Mouse (Mus musculus): ENCODE data around the gene Parvb.

DNA sequence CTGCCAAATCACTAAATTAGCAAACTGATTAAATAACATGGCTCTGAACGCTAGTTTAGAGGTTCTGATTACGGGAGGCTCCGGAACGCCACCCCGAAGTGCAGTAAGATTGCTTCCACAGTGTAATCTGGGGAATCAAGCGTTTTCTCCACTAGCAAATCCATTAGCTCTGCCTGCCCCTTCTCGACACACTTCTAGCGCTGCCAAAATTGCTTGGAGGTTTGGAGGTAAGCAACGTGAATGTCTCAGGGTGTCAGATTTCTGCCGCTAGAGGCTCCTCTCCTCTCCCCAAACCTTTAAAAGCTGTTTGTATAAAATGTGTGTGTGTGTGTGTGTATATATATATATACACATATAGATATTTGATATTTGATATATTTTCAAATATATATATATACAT is 7.1 kb upstream of the Parvb start:
- TF ChIP-seq MYC (IDR thresholded peaks at IDR 0.05; ENCODE audit: low read depth, low read length) (no peak), POLR2AphosphoS2 (IDR thresholded peaks at IDR 0.05; ENCODE audit: low read depth, low read length) (no peak), HCFC1 (IDR thresholded peaks at IDR 0.05; ENCODE audit: low read depth, low read length) (no peak), POLR2A (IDR thresholded peaks at IDR 0.05; ENCODE audit: low read depth, low read length) (no peak), ZNF384 (IDR thresholded peaks at IDR 0.05; ENCODE audit: low read depth, low read length) (no peak)

All from CH12.LX (cell line).